Mouse (Mus musculus) heart, adult 2 months (tissue): ENCODE measurements at regions not wholly inside any gene's neighbourhood (a gene's known extent, or its start where the extent isn't known, plus 50 kb on each side); places are given as distances from the start of the nearest gene placed in this dataset.

Experiments
- CTCF ChIP-seq: fragments of 200-600 bp; IDR thresholded peaks from 2 replicates; pipeline ENCODE4 v1.8.1; 2022; ENCODE audit warnings: antibody characterized with exemption, mild to moderate bottlenecking, moderate library complexity
- EP300 ChIP-seq: fragments of 200-500 bp; IDR thresholded peaks from 2 replicates; pipeline ENCODE4 v1.6.1; 2011; ENCODE audit warnings: low read depth, low read length, control low read depth; ENCODE audit not compliant: insufficient read depth
- POLR2A ChIP-seq: fragments of 200-500 bp; IDR thresholded peaks from 2 replicates; pipeline ENCODE4 v1.6.1; 2011; ENCODE audit warnings: mild to moderate bottlenecking, low read depth, low read length, control low read depth; ENCODE audit not compliant: insufficient read depth

DNA sequence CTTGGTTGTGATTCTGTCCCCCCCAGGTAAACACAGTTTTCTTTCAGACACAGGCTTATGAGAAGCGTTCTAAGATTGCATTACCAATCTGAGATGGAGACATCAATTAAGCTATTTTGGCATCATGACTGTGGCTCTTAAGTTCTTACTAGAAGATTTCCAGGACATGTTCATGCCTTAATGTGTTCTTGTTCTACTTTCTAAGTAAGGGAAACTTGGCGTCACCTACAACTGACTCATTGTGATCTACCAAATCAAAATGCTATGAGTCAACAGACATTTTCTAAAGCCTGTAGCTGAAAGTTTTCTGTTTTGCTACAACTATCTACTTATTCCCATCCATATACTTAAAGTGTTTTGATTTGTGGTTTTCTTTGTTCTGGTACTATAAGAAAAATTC is 298.5 kb downstream of the D3Ertd751e start:
- TF ChIP-seq CTCF (no peak), POLR2A (no peak), EP300 (no peak)
